8 mouse cellular contexts compared by ENCODE assay signal in genomic region chr7:123068715-123069273, GRCm38 (mm10). TPM values are rescaled to one million over a fixed set of nuclear protein-coding genes. Genes with fewer than 3 reads are reported as not detected.
DNase-seq lines count a peak whose midpoint lies in the region; ATAC-seq and TF ChIP-seq lines count a peak whose summit lies in the region.

No protein-coding gene starts in this region.

- TF ChIP-seq POLR2A in cerebellum, adult 2 months (IDR thresholded peaks at IDR 0.05; ENCODE audit: borderline replicate concordance, insufficient read depth, low read length): no peak

- WGBS in cerebellum, adult 2 months: 41% methylated on average over 9 of the region's 9 CpGs
- 41% methylated on average over 9 of the region's 9 CpGs for WGBS in heart, embryonic 14.5 days

- no peaks in the 10 kb centered on the region for H3K27me3 ChIP-seq in cerebellum, adult 2 months (ENCODE audit: control insufficient read depth, insufficient read depth, low read length)
- no peaks in the 10 kb centered on the region for H3K27me3 ChIP-seq in heart, embryonic 14.5 days (ENCODE audit: control insufficient read depth, insufficient read depth, low read length)

- 0 out of 2 replicates have a peak overlapping the region, but pooled peaks have one; percentile 1 for H3K4me2 ChIP-seq in heart, embryonic 14.5 days (ENCODE audit: low read length)

- no peak for ATAC-seq in heart, embryonic 14.5 days (ENCODE audit: insufficient number of reproducible peaks, insufficient read depth, low FRiP score, low read depth)

- H3K9me3 ChIP-seq in heart, embryonic 14.5 days (ENCODE audit: control insufficient read depth, low read length): no peaks in the 10 kb centered on the region

- H3K4me1 ChIP-seq in cerebellum, adult 2 months (ENCODE audit: control insufficient read depth, insufficient read depth, low read length): peaks cover 11% of the 10 kb centered on the region; the same call in 1 of the 2 replicates
- H3K4me1 ChIP-seq in heart, embryonic 14.5 days (ENCODE audit: control insufficient read depth in 2 of 2, insufficient read depth in 2 of 2, low read length in 2 of 2): peaks cover 6 to 15% of the 10 kb centered on the region in 2 experiments

- H3K4me3 ChIP-seq in cerebellum, adult 2 months (replicated peaks; ENCODE audit: insufficient read depth, low read depth, low read length): no peak overlapping the region
- no peak overlapping the region for H3K4me3 ChIP-seq in heart, embryonic 14.5 days (ENCODE audit: control insufficient read depth in 1 of 2, insufficient read depth in 1 of 2, low read depth in 1 of 2, low read length in 2 of 2)

- peak; percentile 23 to 24 for DNase-seq in cerebellum, adult 2 months
- DNase-seq in cerebellum, adult 9-10 months: no peak
- DNase-seq in ovary, postnatal 36 days (ENCODE audit: low spot score): peak; percentile 12
- DNase-seq in ovary, postnatal 14 days (ENCODE audit: low spot score): no peak
- DNase-seq in layer of hippocampus, adult 9-11 months: peak; percentile 37
- DNase-seq in right cerebral cortex, postnatal 14 days: peak; percentile 37
- DNase-seq in thymus, postnatal 25 days: no peak

- H3K27ac ChIP-seq in cerebellum, adult 2 months (ENCODE audit: insufficient read depth, low read length): no peak overlapping the region
- peak overlapping the region; percentile 41 to 60; a peak in 3 of 4 replicates for H3K27ac ChIP-seq in heart, embryonic 14.5 days (replicated peaks in 1 of 2; ENCODE audit: control insufficient read depth in 1 of 2, insufficient read depth in 1 of 2, low read depth in 2 of 2, low read length in 2 of 2)

- H3K9ac ChIP-seq in heart, embryonic 14.5 days (ENCODE audit: low read length): 0 out of 2 replicates have a peak overlapping the region, but pooled peaks have one; percentile 13

- no peak for TF ChIP-seq CTCF in cerebellum, adult 2 months (IDR thresholded peaks at IDR 0.05; ENCODE audit: borderline replicate concordance, insufficient read depth, low read depth, low read length)

- H3K36me3 ChIP-seq in heart, embryonic 14.5 days (ENCODE audit: control insufficient read depth, insufficient read depth, low read length): no peaks in the 10 kb centered on the region

RNA-seq across cellular contexts. Expression of gene Tnrc6a, which starts 54.9 kb away (rescaled TPM):
- 91.0 and 95.3 TPM in 2 replicates for polyA plus RNA-seq in cerebellum, adult 2 months (2012; rRNA removed)
- polyA plus RNA-seq in heart, embryonic 14.5 days (2014; fragmentation: Nextera tagmentation; extraction: Ambion mirVana): 34.1 and 36.0 TPM in 2 replicates

Comparison
In these comparisons a context has a peak if more than half of its experiments do, and no peak if none do; other contexts are left out.
1. DNase-seq: peak in cerebellum, adult 2 months (2 of 2), ovary, postnatal 36 days (single experiment), layer of hippocampus, adult 9-11 months (single experiment) and right cerebral cortex, postnatal 14 days (single experiment); none in cerebellum, adult 9-10 months (single experiment), ovary, postnatal 14 days (single experiment) and thymus, postnatal 25 days (single experiment).